Mouse (Mus musculus): Measurements from ENCODE around the gene Gpr141. TPM values are rescaled to one million over a fixed set of nuclear protein-coding genes. Genes with fewer than 3 reads are reported as not detected.
"Not testable (repeated sequence)": the region's sequence is repeated elsewhere in the genome, so short reads cannot be mapped to it uniquely, and the experiment has no call there.

The Gpr141 gene
- total and polyA plus RNA-seq, 2 experiments from 2014 or later = 0.08 to 0.16 TPM

GRCm38 (mm10) chr13:19819243-19819642, 4.8 kb downstream of the Gpr141 start:
- 45% methylated on average over 2 of the region's 2 CpGs for WGBS
- Histone ChIP-seq H3K9ac (replicated peaks; ENCODE audit: low read depth, low read length) (no peak overlapping the region), H3K27ac (ENCODE audit: low read depth) (no peak overlapping the region), H3K9me3 (replicated peaks; ENCODE audit: control insufficient read depth, low read length) (no peaks in the 10 kb centered on the region), H3K4me3 (ENCODE audit: low read depth, low read length) (no peak overlapping the region), H3K4me2 (ENCODE audit: low read depth, low read length) (no peak overlapping the region), H3K4me1 (ENCODE audit: control insufficient read depth, insufficient read depth) (no peaks in the 10 kb centered on the region), H3K36me3 (replicated peaks; ENCODE audit: control insufficient read depth, insufficient read depth, low read length) (no peaks in the 10 kb centered on the region), H3K27me3 (ENCODE audit: control insufficient read depth, insufficient read depth, low read length) (no peaks in the 10 kb centered on the region)
- TF ChIP-seq EP300 (IDR thresholded peaks at IDR 0.05; ENCODE audit: low read depth) (no peak), CTCF (IDR thresholded peaks at IDR 0.05; ENCODE audit: low read depth) (no peak)
- DNase-seq (ENCODE audit: low spot score) (no peak), ATAC-seq (ENCODE audit: insufficient read depth, low read depth) (no peak)

GRCm38 (mm10) chr13:19794942-19795341, 29.1 kb downstream of the Gpr141 start:
- Histone ChIP-seq H3K27me3 (ENCODE audit: control insufficient read depth, insufficient read depth, low read length) (no peaks in the 10 kb centered on the region), H3K9me3 (replicated peaks; ENCODE audit: control insufficient read depth, low read length) (no peaks in the 10 kb centered on the region), H3K9ac (replicated peaks; ENCODE audit: low read depth, low read length) (no peak overlapping the region), H3K4me2 (ENCODE audit: low read depth, low read length) (no peak overlapping the region), H3K4me1 (ENCODE audit: control insufficient read depth, insufficient read depth) (no peaks in the 10 kb centered on the region), H3K27ac (ENCODE audit: low read depth) (no peak overlapping the region), H3K4me3 (ENCODE audit: low read depth, low read length) (no peak overlapping the region), H3K36me3 (replicated peaks; ENCODE audit: control insufficient read depth, insufficient read depth, low read length) (no peaks in the 10 kb centered on the region)
- WGBS = 83% methylated on average over 3 of the region's 3 CpGs
- no peak for TF ChIP-seq CTCF (IDR thresholded peaks at IDR 0.05; ENCODE audit: low read depth)
- TF ChIP-seq EP300 (IDR thresholded peaks at IDR 0.05; ENCODE audit: low read depth) = no peak
- ATAC-seq (ENCODE audit: insufficient read depth, low read depth) (no peak), DNase-seq (ENCODE audit: low spot score) (no peak)

- Histone ChIP-seq H3K27ac (ENCODE audit: low read depth) (no peak overlapping the region), H3K4me3 (ENCODE audit: low read depth, low read length) (no peak overlapping the region), H3K36me3 (replicated peaks; ENCODE audit: control insufficient read depth, insufficient read depth, low read length) (no peaks in the 10 kb centered on the region), H3K27me3 (ENCODE audit: control insufficient read depth, insufficient read depth, low read length) (no peaks in the 10 kb centered on the region), H3K9ac (replicated peaks; ENCODE audit: low read depth, low read length) (no peak overlapping the region), H3K4me2 (ENCODE audit: low read depth, low read length) (no peak overlapping the region), H3K9me3 (replicated peaks; ENCODE audit: control insufficient read depth, low read length) (no peaks in the 10 kb centered on the region), H3K4me1 (ENCODE audit: control insufficient read depth, insufficient read depth) (no peaks in the 10 kb centered on the region)
- WGBS = 67% methylated on average over 6 of the region's 6 CpGs
- ATAC-seq (ENCODE audit: insufficient read depth, low read depth) (no peak), DNase-seq (ENCODE audit: low spot score) (no peak)
- no peak for TF ChIP-seq CTCF (IDR thresholded peaks at IDR 0.05; ENCODE audit: low read depth)
- no peak for TF ChIP-seq EP300 (IDR thresholded peaks at IDR 0.05; ENCODE audit: low read depth)
Observed at GRCm38 (mm10) chr13:19794486-19794885, 29.6 kb downstream of the Gpr141 start.

GRCm38 (mm10) chr13:19793761-19794160, 30.3 kb downstream of the Gpr141 start:
- Histone ChIP-seq H3K4me3 (ENCODE audit: low read depth, low read length) (no peak overlapping the region), H3K9ac (replicated peaks; ENCODE audit: low read depth, low read length) (no peak overlapping the region), H3K4me1 (ENCODE audit: control insufficient read depth, insufficient read depth) (no peaks in the 10 kb centered on the region), H3K27me3 (ENCODE audit: control insufficient read depth, insufficient read depth, low read length) (no peaks in the 10 kb centered on the region), H3K36me3 (replicated peaks; ENCODE audit: control insufficient read depth, insufficient read depth, low read length) (no peaks in the 10 kb centered on the region), H3K27ac (ENCODE audit: low read depth) (no peak overlapping the region), H3K4me2 (ENCODE audit: low read depth, low read length) (no peak overlapping the region), H3K9me3 (replicated peaks; ENCODE audit: control insufficient read depth, low read length) (no peaks in the 10 kb centered on the region)
- 67% methylated on average over 4 of the region's 4 CpGs for WGBS
- ATAC-seq (ENCODE audit: insufficient read depth, low read depth) (no peak), DNase-seq (ENCODE audit: low spot score) (no peak)
- TF ChIP-seq CTCF (IDR thresholded peaks at IDR 0.05; ENCODE audit: low read depth) (no peak), EP300 (IDR thresholded peaks at IDR 0.05; ENCODE audit: low read depth) (no peak)

- 20% methylated on average over 1 of the region's 1 CpGs for WGBS
- H3K4me1 ChIP-seq (ENCODE audit: control insufficient read depth, insufficient read depth) = not testable (repeated sequence)
Observed at GRCm38 (mm10) chr13:19787946-19788345, 36.1 kb downstream of the Gpr141 start.

GRCm38 (mm10) chr13:19770163-19770562, 53.9 kb downstream of the Gpr141 start:
- H3K4me3 ChIP-seq (ENCODE audit: low read depth, low read length) = no peak overlapping the region
- no peaks in the 10 kb centered on the region for H3K27me3 ChIP-seq (ENCODE audit: control insufficient read depth, insufficient read depth, low read length)
- H3K9me3 ChIP-seq (replicated peaks; ENCODE audit: control insufficient read depth, low read length) = no peaks in the 10 kb centered on the region
- ATAC-seq (ENCODE audit: insufficient read depth, low read depth) (no peak), DNase-seq (ENCODE audit: low spot score) (no peak)
- no peaks in the 10 kb centered on the region for H3K36me3 ChIP-seq (replicated peaks; ENCODE audit: control insufficient read depth, insufficient read depth, low read length)
- 67% methylated on average over 1 of the region's 1 CpGs for WGBS
- no peak overlapping the region for H3K27ac ChIP-seq (ENCODE audit: low read depth)
- TF ChIP-seq CTCF (IDR thresholded peaks at IDR 0.05; ENCODE audit: low read depth) (no peak), EP300 (IDR thresholded peaks at IDR 0.05; ENCODE audit: low read depth) (no peak)
- H3K4me2 ChIP-seq (ENCODE audit: low read depth, low read length) = no peak overlapping the region
- H3K4me1 ChIP-seq (ENCODE audit: control insufficient read depth, insufficient read depth) = no peaks in the 10 kb centered on the region
- H3K9ac ChIP-seq (replicated peaks; ENCODE audit: low read depth, low read length) = no peak overlapping the region

More at GRCm38 (mm10) chr13:19787946-19788345, 36.1 kb downstream of the Gpr141 start:
- ATAC-seq (ENCODE audit: insufficient read depth, low read depth); H3K4me3 ChIP-seq (ENCODE audit: low read depth, low read length); H3K27me3 ChIP-seq (ENCODE audit: control insufficient read depth, insufficient read depth, low read length); DNase-seq (ENCODE audit: low spot score); H3K9ac ChIP-seq (replicated peaks; ENCODE audit: low read depth, low read length); H3K36me3 ChIP-seq (replicated peaks; ENCODE audit: control insufficient read depth, insufficient read depth, low read length); H3K27ac ChIP-seq (ENCODE audit: low read depth); H3K4me2 ChIP-seq (ENCODE audit: low read depth, low read length); H3K9me3 ChIP-seq (replicated peaks; ENCODE audit: control insufficient read depth, low read length): not testable (repeated sequence)

Data from heart, postnatal 0 days (tissue).